8 mouse cellular contexts compared by ENCODE assay signal in genomic region chrX:94689593-94689992, GRCm38 (mm10). TPM values are rescaled to one million over a fixed set of nuclear protein-coding genes. Genes with fewer than 3 reads are reported as not detected.
DNase-seq lines count a peak whose midpoint lies in the region; ATAC-seq lines count a peak whose summit lies in the region.
"Not testable (repeated sequence)": the region's sequence is repeated elsewhere in the genome, so short reads cannot be mapped to it uniquely, and the experiment has no call there.

No protein-coding gene starts in this region.

- H3K4me1 ChIP-seq in forebrain, embryonic 12.5 days; neural tube, embryonic 12.5 days: not testable (repeated sequence)

- peak; percentile 5 for DNase-seq in Muller cell, postnatal 12 days (ENCODE audit: inconsistent ontology term)
- DNase-seq in cerebellum, adult 11-12 months: peak; percentile 2
- peak; percentile 71 for DNase-seq in heart, adult 11 months
- DNase-seq in layer of hippocampus, postnatal 14 days (ENCODE audit: low spot score in 2 of 2): peak; percentile 1 to 4
- DNase-seq in lung, postnatal 36 days: peak; percentile 17

- 89% methylated on average over 5 of the region's 5 CpGs for WGBS in forebrain, embryonic 12.5 days
- 84% methylated on average over 5 of the region's 5 CpGs for WGBS in neural tube, embryonic 12.5 days

- not testable (repeated sequence) for H3K4me3 ChIP-seq in forebrain, embryonic 12.5 days (replicated peaks); neural tube, embryonic 12.5 days

- peak; percentile 64; the same call in 1 of the 2 replicates for ATAC-seq in forebrain, embryonic 12.5 days (ENCODE audit: low FRiP score)
- ATAC-seq in inflammation-experienced regulatory T-cells, adult 6 months: peak; percentile 81
- ATAC-seq in neural tube, embryonic 12.5 days (ENCODE audit: low FRiP score, low read depth): peak; percentile 58; the same call in 1 of the 2 replicates

- H3K4me2 ChIP-seq in forebrain, embryonic 12.5 days; neural tube, embryonic 12.5 days (replicated peaks): not testable (repeated sequence)

- not testable (repeated sequence) for H3K27ac ChIP-seq in forebrain, embryonic 12.5 days; neural tube, embryonic 12.5 days

- not testable (repeated sequence) for H3K27me3 ChIP-seq in forebrain, embryonic 12.5 days; neural tube, embryonic 12.5 days (replicated peaks)

- H3K36me3 ChIP-seq in forebrain, embryonic 12.5 days (replicated peaks); neural tube, embryonic 12.5 days: not testable (repeated sequence)

- not testable (repeated sequence) for H3K9me3 ChIP-seq in forebrain, embryonic 12.5 days; neural tube, embryonic 12.5 days

- not testable (repeated sequence) for H3K9ac ChIP-seq in forebrain, embryonic 12.5 days; neural tube, embryonic 12.5 days

RNA-seq across cellular contexts. Expression of gene Zxdb, which starts 34.8 kb away (rescaled TPM):
- 1.7 TPM in 2 replicates for polyA plus RNA-seq in forebrain, embryonic 12.5 days (2016; fragmentation: Nextera tagmentation; extraction: Ambion mirVana)
- polyA plus RNA-seq in inflammation-experienced regulatory T-cells, adult 6 months (2017; shearing (Covaris generic)): 1 to 10 TPM; 2.0 to 2.8 (median 2.6) TPM
- 10 to 100 TPM; 11.8 to 13.4 TPM for total RNA-seq in layer of hippocampus, postnatal 14 days (2021)
- 1.9 and 2.1 TPM in 2 replicates for polyA plus RNA-seq in neural tube, embryonic 12.5 days (2016; fragmentation: Nextera tagmentation; extraction: Ambion mirVana)

RNA-seq across cellular contexts. Expression of gene Gspt2, which starts 53.7 kb away (rescaled TPM):
- polyA plus RNA-seq in forebrain, embryonic 12.5 days (2016; fragmentation: Nextera tagmentation; extraction: Ambion mirVana): 11.4 and 12.4 TPM in 2 replicates
- polyA plus RNA-seq in inflammation-experienced regulatory T-cells, adult 6 months (2017; shearing (Covaris generic)): under 1 TPM in 1 of 3 experiments, not detected in 2; 0.68 TPM
- total RNA-seq in layer of hippocampus, postnatal 14 days (2021): 10 to 100 TPM; 38.5 to 40.4 TPM
- 12.1 and 13.5 TPM in 2 replicates for polyA plus RNA-seq in neural tube, embryonic 12.5 days (2016; fragmentation: Nextera tagmentation; extraction: Ambion mirVana)

Comparison
In these comparisons a context has a peak if more than half of its experiments do, and no peak if none do; other contexts are left out.
1. DNase-seq: peak in every context shown above with its lines; median percentile 71 in heart, adult 11 months; 17 in lung, postnatal 36 days; 5 in Muller cell, postnatal 12 days; 2 in layer of hippocampus, postnatal 14 days; 2 in cerebellum, adult 11-12 months.